In genomic region chr11:87430374-87430773, GRCm38 (mm10) we compare ENCODE assay signal across 35 mouse cellular contexts. TPM values are rescaled to one million over a fixed set of nuclear protein-coding genes. Genes with fewer than 3 reads are reported as not detected.
"Had no signal": no experiment of that assay in that cellular context is flagged by ENCODE, and none has a peak within 500 bp of the region (broad histone marks: within the 10 kb centered on the region; RNA-seq: fewer than 3 reads in every experiment).

No protein-coding gene starts in this region.

- H3K27ac ChIP-seq: heart, adult 2 months; heart, embryonic 13.5 days; heart, embryonic 15.5 days; hindbrain, embryonic 10.5 days; hindbrain, embryonic 12.5 days; hindbrain, embryonic 13.5 days; hindbrain, embryonic 14.5 days; hindbrain, embryonic 15.5 days; hindbrain, postnatal 0 days; intestine, embryonic 15.5 days; kidney, embryonic 15.5 days; kidney, postnatal 0 days; layer of hippocampus, adult 2 months had no signal

- H3K9me3 ChIP-seq: heart, embryonic 12.5 days; heart, embryonic 13.5 days; heart, embryonic 15.5 days; hindbrain, embryonic 10.5 days; hindbrain, embryonic 12.5 days; hindbrain, embryonic 13.5 days; hindbrain, embryonic 15.5 days; intestine, embryonic 15.5 days; kidney, embryonic 15.5 days had no signal

- H3K4me1 ChIP-seq: intestine, embryonic 15.5 days had no signal

- H3K4me2 ChIP-seq: heart, embryonic 11.5 days; heart, embryonic 12.5 days; heart, embryonic 13.5 days; heart, embryonic 15.5 days; hindbrain, embryonic 12.5 days; hindbrain, embryonic 13.5 days; hindbrain, embryonic 14.5 days; hindbrain, embryonic 15.5 days; intestine, embryonic 15.5 days; kidney, embryonic 15.5 days had no signal

- H3K36me3 ChIP-seq: heart, embryonic 12.5 days; heart, embryonic 13.5 days; heart, embryonic 15.5 days; hindbrain, embryonic 10.5 days; hindbrain, embryonic 12.5 days; hindbrain, embryonic 13.5 days; hindbrain, embryonic 15.5 days; intestine, embryonic 15.5 days; kidney, embryonic 15.5 days had no signal

- H3K27me3 ChIP-seq: heart, embryonic 12.5 days; heart, embryonic 13.5 days; heart, embryonic 15.5 days; hindbrain, embryonic 12.5 days; hindbrain, embryonic 13.5 days; hindbrain, embryonic 15.5 days; intestine, embryonic 15.5 days; kidney, embryonic 15.5 days had no signal

- H3K9ac ChIP-seq: heart, embryonic 12.5 days; heart, embryonic 13.5 days; heart, embryonic 15.5 days; hindbrain, embryonic 12.5 days; hindbrain, embryonic 13.5 days; hindbrain, embryonic 14.5 days; hindbrain, embryonic 15.5 days; intestine, embryonic 15.5 days; kidney, embryonic 15.5 days had no signal

- DNase-seq: heart, adult 2 months; heart, postnatal 10 days; heart, postnatal 14 days; heart, postnatal 36 days; kidney, adult 11 months; kidney, adult 18-20 months; kidney, adult 2 months; kidney, adult 8-10 months; kidney, adult 9 months; kidney, postnatal 10 days; kidney, postnatal 14 days; kidney, postnatal 25 days; kidney, postnatal 36 days; kidney, postnatal 4 days; layer of hippocampus, adult 9-11 months; layer of hippocampus, postnatal 36 days had no signal

- H3K4me3 ChIP-seq: heart, adult 2 months; heart, embryonic 12.5 days; heart, embryonic 13.5 days; heart, embryonic 15.5 days; hindbrain, embryonic 10.5 days; hindbrain, embryonic 12.5 days; hindbrain, embryonic 13.5 days; hindbrain, embryonic 15.5 days; intestine, embryonic 15.5 days; kidney, embryonic 15.5 days; layer of hippocampus, adult 2 months had no signal

- ATAC-seq: hindbrain, embryonic 16.5 days; hindbrain, postnatal 0 days; inflammation-experienced regulatory T-cells, adult 6 months; intestine, embryonic 15.5 days; intestine, embryonic 16.5 days; intestine, postnatal 0 days had no signal

RNA-seq across cellular contexts. Expression of gene Tex14, which starts 25.5 kb away (rescaled TPM):
- polyA plus RNA-seq: hindbrain, embryonic 10.5 days; hindbrain, embryonic 11.5 days had no signal
